Mouse (Mus musculus): ENCODE data around the gene Rgmb.

GRCm38 (mm10) chr17:15832398-15832797, 1.6 kb upstream of the Rgmb start:
- no peak for TF ChIP-seq GATA1 (IDR thresholded peaks at IDR 0.05; ENCODE audit: low read length)
- TF ChIP-seq TAL1 (IDR thresholded peaks at IDR 0.05; ENCODE audit: low read length) = no peak

Measured in erythroblast, embryonic 14.5 days (primary cell).